Mouse (Mus musculus): ENCODE data around the gene Morn3. TPM values are rescaled to one million over a fixed set of nuclear protein-coding genes. Genes with fewer than 3 reads are reported as not detected.

The Morn3 gene
- polyA plus RNA-seq, 1 experiment from 2014 or later = 5.3 TPM

GRCm38 (mm10) chr5:123013599-123014315, 33.1 kb downstream of the Morn3 start:
- ATAC-seq (no peak), DNase-seq (ENCODE audit: low spot score) (peak; percentile 94)
- Histone ChIP-seq H3K4me1 (ENCODE audit: insufficient read depth, low read depth, low read length) (peaks cover 16% of the 10 kb centered on the region), H3K4me3 (ENCODE audit: low read depth, low read length) (no peak overlapping the region), H3K27me3 (replicated peaks; ENCODE audit: insufficient read depth, low read length) (no peaks in the 10 kb centered on the region), H3K9ac (replicated peaks; ENCODE audit: low read depth) (no peak overlapping the region), H3K4me2 (replicated peaks; ENCODE audit: low read depth, low read length) (no peak overlapping the region), H3K27ac (ENCODE audit: low read length) (no peak overlapping the region), H3K36me3 (ENCODE audit: insufficient read depth, low read length) (no peaks in the 10 kb centered on the region), H3K9me3 (ENCODE audit: low read length) (no peaks in the 10 kb centered on the region)
- TF ChIP-seq EP300 (IDR thresholded peaks at IDR 0.05) = no peak
- TF ChIP-seq CTCF (IDR thresholded peaks at IDR 0.05) = peak; percentile 86
- WGBS = 59% methylated on average over 9 of the region's 9 CpGs

- H3K27me3 ChIP-seq (replicated peaks; ENCODE audit: insufficient read depth, low read length) = no peaks in the 10 kb centered on the region
- DNase-seq (ENCODE audit: low spot score) = no peak
- H3K36me3 ChIP-seq (ENCODE audit: insufficient read depth, low read length) = no peaks in the 10 kb centered on the region
- H3K27ac ChIP-seq (ENCODE audit: low read length) = no peak overlapping the region
- TF ChIP-seq EP300 (IDR thresholded peaks at IDR 0.05) = no peak
- peaks cover 4% of the 10 kb centered on the region for H3K4me1 ChIP-seq (ENCODE audit: insufficient read depth, low read depth, low read length)
- WGBS = 95% methylated on average over 9 of the region's 9 CpGs
- no peak overlapping the region for H3K4me3 ChIP-seq (ENCODE audit: low read depth, low read length)
- no peak overlapping the region for H3K4me2 ChIP-seq (replicated peaks; ENCODE audit: low read depth, low read length)
- no peak for ATAC-seq
- no peak overlapping the region for H3K9ac ChIP-seq (replicated peaks; ENCODE audit: low read depth)
- no peaks in the 10 kb centered on the region for H3K9me3 ChIP-seq (ENCODE audit: low read length)
Observed at GRCm38 (mm10) chr5:123011705-123012104, 35.1 kb downstream of the Morn3 start.

GRCm38 (mm10) chr5:123010806-123011205, 36.0 kb downstream of the Morn3 start:
- DNase-seq (ENCODE audit: low spot score) (no peak), ATAC-seq (no peak)
- no peak overlapping the region for H3K4me3 ChIP-seq (ENCODE audit: low read depth, low read length)
- H3K36me3 ChIP-seq (ENCODE audit: insufficient read depth, low read length) = no peaks in the 10 kb centered on the region
- H3K27ac ChIP-seq (ENCODE audit: low read length) = no peak overlapping the region
- WGBS = 94% methylated on average over 6 of the region's 6 CpGs
- H3K9me3 ChIP-seq (ENCODE audit: low read length) = no peaks in the 10 kb centered on the region
- H3K27me3 ChIP-seq (replicated peaks; ENCODE audit: insufficient read depth, low read length) = no peaks in the 10 kb centered on the region
- H3K9ac ChIP-seq (replicated peaks; ENCODE audit: low read depth) = no peak overlapping the region
- TF ChIP-seq EP300 (IDR thresholded peaks at IDR 0.05) = no peak
- peak; percentile 56 for TF ChIP-seq CTCF (IDR thresholded peaks at IDR 0.05)
- peaks cover 4% of the 10 kb centered on the region for H3K4me1 ChIP-seq (ENCODE audit: insufficient read depth, low read depth, low read length)
- H3K4me2 ChIP-seq (replicated peaks; ENCODE audit: low read depth, low read length) = no peak overlapping the region

- ATAC-seq (no peak), DNase-seq (ENCODE audit: low spot score) (no peak)
- H3K4me1 ChIP-seq (ENCODE audit: insufficient read depth, low read depth, low read length) = peaks cover 4% of the 10 kb centered on the region
- H3K4me2 ChIP-seq (replicated peaks; ENCODE audit: low read depth, low read length) = no peak overlapping the region
- H3K9ac ChIP-seq (replicated peaks; ENCODE audit: low read depth) = no peak overlapping the region
- WGBS = 37% methylated on average over 11 of the region's 11 CpGs
- no peaks in the 10 kb centered on the region for H3K36me3 ChIP-seq (ENCODE audit: insufficient read depth, low read length)
- no peak overlapping the region for H3K27ac ChIP-seq (ENCODE audit: low read length)
- no peak overlapping the region for H3K4me3 ChIP-seq (ENCODE audit: low read depth, low read length)
- no peaks in the 10 kb centered on the region for H3K27me3 ChIP-seq (replicated peaks; ENCODE audit: insufficient read depth, low read length)
- H3K9me3 ChIP-seq (ENCODE audit: low read length) = no peaks in the 10 kb centered on the region
- TF ChIP-seq EP300 (IDR thresholded peaks at IDR 0.05) = no peak
- TF ChIP-seq CTCF (IDR thresholded peaks at IDR 0.05) = no peak
Observed at GRCm38 (mm10) chr5:123009873-123010272, 36.9 kb downstream of the Morn3 start.

- no peak overlapping the region for H3K9ac ChIP-seq (replicated peaks; ENCODE audit: low read depth)
- no peak for TF ChIP-seq EP300 (IDR thresholded peaks at IDR 0.05)
- TF ChIP-seq CTCF (IDR thresholded peaks at IDR 0.05) = no peak
- no peak for ATAC-seq
- WGBS = 51% methylated on average over 7 of the region's 7 CpGs
- no peaks in the 10 kb centered on the region for H3K27me3 ChIP-seq (replicated peaks; ENCODE audit: insufficient read depth, low read length)
- peak; percentile 23 for DNase-seq (ENCODE audit: low spot score)
- no peak overlapping the region for H3K4me2 ChIP-seq (replicated peaks; ENCODE audit: low read depth, low read length)
- H3K36me3 ChIP-seq (ENCODE audit: insufficient read depth, low read length) = no peaks in the 10 kb centered on the region
- H3K4me1 ChIP-seq (ENCODE audit: insufficient read depth, low read depth, low read length) = no peaks in the 10 kb centered on the region
- H3K4me3 ChIP-seq (ENCODE audit: low read depth, low read length) = no peak overlapping the region
- H3K9me3 ChIP-seq (ENCODE audit: low read length) = no peaks in the 10 kb centered on the region
- no peak overlapping the region for H3K27ac ChIP-seq (ENCODE audit: low read length)
Observed at GRCm38 (mm10) chr5:123008877-123009493, 37.8 kb downstream of the Morn3 start.

GRCm38 (mm10) chr5:123005716-123006592, 40.9 kb downstream of the Morn3 start:
- H3K9ac ChIP-seq (replicated peaks; ENCODE audit: low read depth) = no peak overlapping the region
- DNase-seq (ENCODE audit: low spot score) = no peak
- TF ChIP-seq CTCF (IDR thresholded peaks at IDR 0.05) = no peak
- TF ChIP-seq EP300 (IDR thresholded peaks at IDR 0.05) = no peak
- no peaks in the 10 kb centered on the region for H3K9me3 ChIP-seq (ENCODE audit: low read length)
- H3K27ac ChIP-seq (ENCODE audit: low read length) = no peak overlapping the region
- no peaks in the 10 kb centered on the region for H3K27me3 ChIP-seq (replicated peaks; ENCODE audit: insufficient read depth, low read length)
- H3K4me2 ChIP-seq (replicated peaks; ENCODE audit: low read depth, low read length) = no peak overlapping the region
- no peak for ATAC-seq
- H3K36me3 ChIP-seq (ENCODE audit: insufficient read depth, low read length) = no peaks in the 10 kb centered on the region
- WGBS = 63% methylated on average over 19 of the region's 19 CpGs
- no peak overlapping the region for H3K4me3 ChIP-seq (ENCODE audit: low read depth, low read length)
- H3K4me1 ChIP-seq (ENCODE audit: insufficient read depth, low read depth, low read length) = no peaks in the 10 kb centered on the region

Data from lung, postnatal 0 days (tissue).